Mouse (Mus musculus): Measurements from ENCODE around the gene Zswim1. TPM values are rescaled to one million over a fixed set of nuclear protein-coding genes. Genes with fewer than 3 reads are reported as not detected.

The Zswim1 gene
- polyA plus RNA-seq, 2 experiments: 2.0 to 4.6 TPM

DNA sequence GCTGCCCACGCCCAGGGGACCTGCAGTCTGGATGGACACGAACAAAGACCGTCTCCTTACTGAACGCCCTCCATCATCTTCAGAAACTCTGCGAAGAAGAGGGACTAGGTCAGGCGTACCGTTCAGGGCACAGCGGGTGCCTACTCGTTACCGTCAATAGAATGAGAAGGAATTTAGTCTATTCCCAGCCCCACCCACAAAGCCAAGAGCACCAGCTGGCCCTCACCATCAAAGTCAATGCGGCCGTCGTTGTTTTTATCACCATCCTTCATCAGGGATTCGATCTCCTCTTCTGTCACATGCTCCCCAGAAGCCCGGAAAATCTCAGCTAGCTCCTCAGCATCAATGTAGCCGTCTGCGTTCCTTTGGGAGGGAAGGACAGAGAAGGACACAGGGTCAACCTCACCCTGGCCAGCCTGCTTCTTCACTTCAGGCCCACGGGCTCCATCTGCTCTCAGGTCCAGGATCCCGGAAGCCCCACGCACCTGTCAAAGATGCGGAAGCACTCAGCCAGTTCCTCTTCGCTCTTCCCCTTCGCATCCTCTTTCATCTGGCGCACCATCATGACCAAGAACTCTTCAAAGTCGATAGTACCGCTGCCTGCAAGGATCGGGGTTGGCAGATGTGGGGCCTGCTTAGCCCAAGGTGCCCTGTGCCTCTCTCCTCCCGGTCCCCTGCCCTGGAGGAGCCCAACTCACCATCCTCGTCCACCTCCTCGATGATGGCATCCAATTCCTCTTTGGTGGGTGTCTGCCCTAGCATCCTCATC, 45.1 kb upstream of the Zswim1 start:
- DNase-seq (ENCODE audit: low read depth in 3 of 3, low spot score in 3 of 3) (no peak), ATAC-seq (ENCODE audit: insufficient read depth) (no peak)
- H3K4me2 ChIP-seq (ENCODE audit: low read depth): no peak overlapping the region
- peaks cover 21% of the 10 kb centered on the region; the same call in 1 of the 2 replicates for H3K27me3 ChIP-seq (ENCODE audit: control insufficient read depth, insufficient read depth, low read length)
- H3K9me3 ChIP-seq (ENCODE audit: control insufficient read depth, low read length): no peaks in the 10 kb centered on the region
- no peak for TF ChIP-seq CTCF (IDR thresholded peaks at IDR 0.05; ENCODE audit: low read depth)
- no peak for TF ChIP-seq EP300 (IDR thresholded peaks at IDR 0.05; ENCODE audit: low read depth)
- H3K27ac ChIP-seq: no peak overlapping the region
- H3K9ac ChIP-seq (replicated peaks): no peak overlapping the region
- peaks cover 10% of the 10 kb centered on the region for H3K36me3 ChIP-seq (replicated peaks; ENCODE audit: control insufficient read depth, insufficient read depth, low read depth)
- no peak overlapping the region for H3K4me3 ChIP-seq (ENCODE audit: insufficient read depth in 1 of 2, low read depth in 2 of 2, low read length in 2 of 2)
- 70% methylated on average over 30 of the region's 30 CpGs for WGBS (ENCODE audit: insufficient replicate concordance)
- H3K4me1 ChIP-seq (replicated peaks; ENCODE audit: control insufficient read depth in 2 of 2, insufficient read depth in 2 of 2, low read length in 1 of 2): peaks cover 15 to 17% of the 10 kb centered on the region in 2 experiments

DNA sequence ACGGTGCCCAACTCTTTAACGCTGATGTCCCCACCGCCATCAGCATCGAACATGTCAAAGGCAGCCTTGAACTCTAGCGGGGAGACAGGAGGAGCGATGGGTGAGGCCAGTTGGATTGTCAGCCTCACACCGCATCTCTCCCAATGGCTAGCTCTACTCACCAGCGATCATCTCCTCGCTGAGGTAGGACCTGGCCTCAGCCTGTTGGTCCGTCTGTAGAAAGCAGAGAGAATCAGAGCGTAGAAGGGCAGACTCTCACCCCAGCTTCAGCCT, 44.5 kb upstream of the Zswim1 start:
- Histone ChIP-seq H3K36me3 (replicated peaks; ENCODE audit: control insufficient read depth, insufficient read depth, low read depth) (peaks cover 5% of the 10 kb centered on the region), H3K9ac (replicated peaks) (no peak overlapping the region), H3K4me3 (ENCODE audit: insufficient read depth in 1 of 2, low read depth in 2 of 2, low read length in 2 of 2) (no peak overlapping the region), H3K9me3 (ENCODE audit: control insufficient read depth, low read length) (no peaks in the 10 kb centered on the region), H3K4me2 (ENCODE audit: low read depth) (no peak overlapping the region), H3K4me1 (replicated peaks; ENCODE audit: control insufficient read depth in 2 of 2, insufficient read depth in 2 of 2, low read length in 1 of 2) (peaks cover 12 to 15% of the 10 kb centered on the region in 2 experiments), H3K27me3 (ENCODE audit: control insufficient read depth, insufficient read depth, low read length) (peaks cover 21% of the 10 kb centered on the region; the same call in 1 of the 2 replicates), H3K27ac (no peak overlapping the region)
- ATAC-seq (ENCODE audit: insufficient read depth): no peak
- WGBS (ENCODE audit: insufficient replicate concordance): 78% methylated on average over 11 of the region's 11 CpGs
- TF ChIP-seq CTCF (IDR thresholded peaks at IDR 0.05; ENCODE audit: low read depth) (no peak), EP300 (IDR thresholded peaks at IDR 0.05; ENCODE audit: low read depth) (no peak)
- DNase-seq (ENCODE audit: low read depth in 3 of 3, low spot score in 3 of 3): no peak

DNA sequence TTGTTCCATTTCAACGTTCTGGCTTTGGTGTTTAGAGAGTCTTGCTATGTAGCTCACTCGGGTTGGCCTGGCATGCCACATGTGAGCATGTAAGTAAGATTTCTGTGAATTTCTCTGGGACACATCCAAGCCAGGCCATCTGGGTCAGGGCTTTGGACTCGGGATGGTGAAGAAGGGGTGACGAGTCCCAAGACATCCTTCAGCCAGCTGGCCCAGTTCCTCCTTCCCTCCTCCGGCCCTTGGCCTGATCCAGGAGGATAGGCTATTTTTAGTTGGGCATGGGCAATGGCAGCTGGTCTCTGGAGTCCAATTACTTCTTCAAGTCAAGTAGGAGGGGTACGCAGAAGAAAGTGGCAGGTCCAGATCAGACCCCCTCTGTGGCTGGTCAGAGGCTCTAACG, 43.7 kb upstream of the Zswim1 start:
- no peak overlapping the region for H3K27ac ChIP-seq
- H3K9me3 ChIP-seq (ENCODE audit: control insufficient read depth, low read length): no peaks in the 10 kb centered on the region
- H3K4me2 ChIP-seq (ENCODE audit: low read depth): no peak overlapping the region
- ATAC-seq (ENCODE audit: insufficient read depth): no peak
- TF ChIP-seq CTCF (IDR thresholded peaks at IDR 0.05; ENCODE audit: low read depth) (no peak), EP300 (IDR thresholded peaks at IDR 0.05; ENCODE audit: low read depth) (no peak)
- H3K27me3 ChIP-seq (ENCODE audit: control insufficient read depth, insufficient read depth, low read length): peaks cover 21% of the 10 kb centered on the region; the same call in 1 of the 2 replicates
- no peak overlapping the region for H3K4me3 ChIP-seq (ENCODE audit: insufficient read depth in 1 of 2, low read depth in 2 of 2, low read length in 2 of 2)
- 61% methylated on average over 7 of the region's 7 CpGs for WGBS (ENCODE audit: insufficient replicate concordance)
- peaks cover 4 to 6% of the 10 kb centered on the region in 2 experiments for H3K4me1 ChIP-seq (replicated peaks; ENCODE audit: control insufficient read depth in 2 of 2, insufficient read depth in 2 of 2, low read length in 1 of 2)
- no peaks in the 10 kb centered on the region for H3K36me3 ChIP-seq (replicated peaks; ENCODE audit: control insufficient read depth, insufficient read depth, low read depth)
- no peak for DNase-seq (ENCODE audit: low read depth in 3 of 3, low spot score in 3 of 3)
- no peak overlapping the region for H3K9ac ChIP-seq (replicated peaks)

DNA sequence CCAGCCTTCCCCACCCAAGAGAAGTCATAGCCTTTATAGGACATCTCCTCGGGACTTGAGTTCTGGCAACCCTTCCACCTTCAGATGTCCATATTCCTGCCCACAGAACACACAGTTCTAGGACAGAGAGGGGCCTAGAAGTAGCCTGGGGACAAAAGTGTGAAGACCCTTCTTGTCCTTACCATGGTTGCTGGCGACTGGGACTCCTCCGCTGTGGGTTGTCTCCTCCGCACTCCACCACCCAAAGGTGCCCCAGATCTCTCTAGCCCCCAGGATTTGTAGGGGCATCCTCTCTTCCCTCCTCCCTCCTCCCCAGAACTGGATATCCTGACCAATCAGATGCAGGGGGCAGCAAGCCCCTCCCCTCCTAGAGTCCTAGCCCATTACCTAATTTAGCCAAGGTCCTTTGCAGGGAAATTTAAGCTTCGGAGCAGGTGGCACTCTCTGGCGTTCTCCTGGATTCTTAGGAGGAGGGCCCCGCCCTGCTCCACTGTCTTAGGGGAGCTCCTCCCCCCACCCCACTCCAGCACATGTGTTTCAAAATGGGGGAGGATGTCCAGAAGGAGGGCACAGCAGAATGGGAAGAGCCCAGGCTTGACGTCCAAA, 42.9 kb upstream of the Zswim1 start, which contains the start of gene Tnnc2:
Tnnc2 (minus strand) TSS at position 487 of the 606 bp plus-strand sequence.
- WGBS (ENCODE audit: insufficient replicate concordance): 65% methylated on average over 8 of the region's 8 CpGs
- Histone ChIP-seq H3K4me2 (ENCODE audit: low read depth) (no peak within 1 kb of the TSS), H3K9me3 (ENCODE audit: control insufficient read depth, low read length) (no peaks in the 10 kb centered on the region), H3K9ac (replicated peaks) (no peak within 1 kb of the TSS), H3K27ac (no peak within 1 kb of the TSS), H3K36me3 (replicated peaks; ENCODE audit: control insufficient read depth, insufficient read depth, low read depth) (no peaks in the 10 kb centered on the region), H3K4me3 (ENCODE audit: insufficient read depth in 1 of 2, low read depth in 2 of 2, low read length in 2 of 2) (no peak within 1 kb of the TSS), H3K4me1 (replicated peaks; ENCODE audit: control insufficient read depth in 2 of 2, insufficient read depth in 2 of 2, low read length in 1 of 2) (peaks cover under 1 to 2% of the 10 kb centered on the region in 2 experiments; a peak in 3 of 4 replicates), H3K27me3 (ENCODE audit: control insufficient read depth, insufficient read depth, low read length) (peaks cover 21% of the 10 kb centered on the region)
- ATAC-seq (ENCODE audit: insufficient read depth) (no peak), DNase-seq (ENCODE audit: low read depth in 3 of 3, low spot score in 3 of 3) (no peak)
- TF ChIP-seq EP300 (IDR thresholded peaks at IDR 0.05; ENCODE audit: low read depth) (no peak), CTCF (IDR thresholded peaks at IDR 0.05; ENCODE audit: low read depth) (no peak)

DNA sequence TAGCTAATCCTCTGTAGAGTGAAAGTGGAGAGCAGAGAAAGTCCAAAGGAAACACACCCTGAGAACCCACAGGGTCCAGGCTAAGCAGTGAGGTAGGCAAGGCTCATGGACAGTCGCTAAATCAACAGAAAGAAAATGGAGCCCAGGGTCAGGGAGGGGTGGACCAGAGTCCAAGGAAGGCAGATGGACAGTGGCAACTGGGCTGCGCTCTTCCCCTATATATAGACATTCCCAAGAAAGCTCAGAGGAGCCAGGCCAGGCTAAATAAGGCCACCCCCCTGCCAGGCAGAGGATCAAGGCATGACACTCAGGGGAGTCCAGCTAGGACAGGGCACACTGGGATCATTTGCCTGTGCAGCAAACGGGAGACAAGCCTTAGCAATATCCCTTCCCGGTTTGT, 40.6 kb upstream of the Zswim1 start:
- H3K27me3 ChIP-seq (ENCODE audit: control insufficient read depth, insufficient read depth, low read length): peaks cover 22% of the 10 kb centered on the region
- no peaks in the 10 kb centered on the region for H3K9me3 ChIP-seq (ENCODE audit: control insufficient read depth, low read length)
- WGBS (ENCODE audit: insufficient replicate concordance): 56% methylated on average over 4 of the region's 4 CpGs
- H3K9ac ChIP-seq (replicated peaks): no peak overlapping the region
- TF ChIP-seq CTCF (IDR thresholded peaks at IDR 0.05; ENCODE audit: low read depth) (no peak), EP300 (IDR thresholded peaks at IDR 0.05; ENCODE audit: low read depth) (no peak)
- no peak for ATAC-seq (ENCODE audit: insufficient read depth)
- H3K36me3 ChIP-seq (replicated peaks; ENCODE audit: control insufficient read depth, insufficient read depth, low read depth): no peaks in the 10 kb centered on the region
- H3K4me3 ChIP-seq (ENCODE audit: insufficient read depth in 1 of 2, low read depth in 2 of 2, low read length in 2 of 2): no peak overlapping the region
- DNase-seq (ENCODE audit: low read depth in 3 of 3, low spot score in 3 of 3): no peak
- peaks cover 7 to 13% of the 10 kb centered on the region in 2 experiments for H3K4me1 ChIP-seq (replicated peaks; ENCODE audit: control insufficient read depth in 2 of 2, insufficient read depth in 2 of 2, low read length in 1 of 2)
- H3K27ac ChIP-seq: no peak overlapping the region
- H3K4me2 ChIP-seq (ENCODE audit: low read depth): no peak overlapping the region
